Mouse (Mus musculus) lung, postnatal 0 days (tissue): ENCODE data around the gene Deup1.

Experiments used
- CTCF ChIP-seq: IDR thresholded peaks from 2 replicates; pipeline ENCODE4 v1.5.1; 2016; ENCODE audit warnings: antibody characterized with exemption, mild to moderate bottlenecking
- EP300 ChIP-seq: IDR thresholded peaks from 2 replicates; pipeline ENCODE4 v1.6.1; 2016; ENCODE audit warnings: antibody characterized with exemption, mild to moderate bottlenecking, control low read depth

DNA sequence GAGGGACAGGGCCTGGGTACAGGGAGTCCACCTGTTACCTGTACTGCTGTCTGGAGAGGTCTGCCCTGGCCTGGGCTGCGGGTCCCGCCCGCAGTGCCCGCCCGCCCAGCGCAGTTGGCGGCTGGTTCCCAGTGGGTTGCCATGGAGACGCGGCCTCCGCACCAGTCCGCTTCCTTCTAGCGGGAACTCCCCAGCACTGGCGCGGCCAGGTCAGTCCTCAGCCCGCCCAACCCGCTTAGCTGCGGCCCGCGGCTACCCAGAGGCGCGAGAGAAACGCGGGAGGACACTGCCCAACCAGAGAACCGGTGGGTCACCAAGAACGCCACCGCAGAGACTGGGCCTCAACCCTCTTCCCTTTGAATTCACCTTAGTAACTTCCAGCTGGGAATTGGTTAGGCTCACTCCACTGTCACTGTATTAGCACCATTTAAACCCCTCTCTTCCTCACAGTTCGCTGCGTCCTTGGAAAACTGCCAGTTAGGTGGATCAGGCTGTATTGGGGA, at the start of gene Deup1:
- TF ChIP-seq EP300 (no peak), CTCF (no peak)
